Mouse (Mus musculus) kidney, postnatal 36 days (tissue): ENCODE results near the gene Fut9.

Experiments used
- DNase-seq, 2 experiments: peaks; one replicate each; pipeline ENCODE4 v3.0.0; 2021 to 2022; ENCODE audit warnings: mixed read lengths in 2 of 2

Gene Fut9

DNA sequence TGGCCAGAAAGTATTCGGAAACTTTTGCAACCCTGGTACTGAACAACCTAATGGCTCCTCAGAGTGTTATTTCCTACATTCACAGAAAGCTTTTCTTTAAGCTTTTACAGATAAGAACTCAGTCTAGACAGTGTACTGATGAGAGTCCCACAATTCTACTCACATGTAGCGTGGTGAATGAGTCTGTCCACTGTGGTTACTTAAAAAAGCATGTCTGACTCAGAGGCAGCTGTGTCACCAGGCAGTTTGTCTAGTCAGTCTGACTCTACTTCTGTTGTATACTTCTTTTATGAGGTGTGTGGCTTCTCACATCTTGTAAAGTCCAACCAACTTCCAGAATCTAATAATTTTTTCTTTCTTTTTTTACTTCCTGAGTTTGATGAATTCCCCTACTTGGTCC, 154.5 kb downstream of the Fut9 start:
- no peak for DNase-seq

GRCm38 (mm10) chr4:25641993-25642392, 158.1 kb downstream of the Fut9 start:
- no peak for DNase-seq

- DNase-seq: peak in 1 of 2 experiments; percentile 31
Measured at GRCm38 (mm10) chr4:25633262-25633661, 166.8 kb downstream of the Fut9 start.

GRCm38 (mm10) chr4:25628113-25628512, 171.9 kb downstream of the Fut9 start:
- no peak for DNase-seq

GRCm38 (mm10) chr4:25627467-25627866, 172.6 kb downstream of the Fut9 start:
- DNase-seq: no peak

DNA sequence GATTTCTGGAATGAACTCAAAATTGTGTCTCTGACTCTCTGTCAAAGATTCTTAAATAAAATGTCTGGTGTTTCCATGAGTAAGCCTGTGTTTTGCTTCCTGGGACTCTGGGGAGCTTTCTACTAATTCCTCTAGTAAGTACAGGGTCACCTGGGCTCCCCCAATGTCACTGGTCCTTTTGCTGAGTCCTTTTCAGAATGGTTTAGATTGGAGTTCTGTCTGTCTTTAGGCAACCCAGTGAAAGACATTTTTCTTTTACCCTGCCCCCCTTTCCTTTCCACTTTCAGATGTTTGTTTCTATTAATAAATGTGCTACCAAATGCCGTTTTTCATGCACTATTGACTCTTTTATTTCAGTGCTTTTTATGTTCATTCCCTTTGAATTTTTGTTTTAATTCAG, 173.0 kb downstream of the Fut9 start:
- no peak for DNase-seq

- no peak for DNase-seq
Measured at GRCm38 (mm10) chr4:25623176-25623575, 176.9 kb downstream of the Fut9 start.

DNA sequence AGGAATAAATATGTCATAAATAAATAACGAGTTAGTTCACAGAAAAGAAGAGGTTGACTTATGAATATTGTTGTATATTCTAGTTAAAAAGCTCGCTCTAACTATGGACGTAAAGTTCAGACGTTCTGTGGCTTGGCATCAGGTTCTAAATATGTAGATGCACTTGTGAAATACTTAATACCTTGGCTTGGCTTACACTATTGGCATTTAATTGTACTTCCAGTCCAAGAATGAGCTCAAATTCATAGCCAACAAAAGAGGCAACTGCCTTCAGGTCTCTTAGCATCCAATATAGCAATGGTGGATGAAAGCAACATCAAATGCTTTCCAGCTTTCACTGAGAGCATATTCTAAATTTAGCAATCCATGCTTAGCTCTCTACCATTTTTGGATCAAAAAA, 182.7 kb downstream of the Fut9 start:
- DNase-seq: no peak

- no peak for DNase-seq
Measured at GRCm38 (mm10) chr4:25613426-25613825, 186.6 kb downstream of the Fut9 start.

DNA sequence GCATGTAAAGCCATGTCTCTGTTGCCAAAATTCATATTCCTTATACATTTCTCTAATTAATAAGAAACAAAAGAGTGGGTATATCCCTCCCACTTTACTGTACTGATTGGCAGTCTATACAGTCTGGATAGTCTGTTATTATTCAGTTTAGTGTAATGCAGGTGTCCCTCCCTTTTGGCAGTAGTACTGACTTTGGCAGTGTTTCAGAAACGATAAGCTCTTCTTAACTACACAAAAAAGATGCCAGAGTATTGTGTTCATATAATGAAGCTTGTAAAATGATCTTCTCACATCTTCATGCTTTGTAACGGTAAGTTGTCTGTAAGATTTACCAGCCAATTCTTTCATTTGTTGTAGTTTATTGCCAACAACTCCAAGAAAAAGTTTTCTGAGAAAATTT, 189.6 kb downstream of the Fut9 start:
- no peak for DNase-seq

DNA sequence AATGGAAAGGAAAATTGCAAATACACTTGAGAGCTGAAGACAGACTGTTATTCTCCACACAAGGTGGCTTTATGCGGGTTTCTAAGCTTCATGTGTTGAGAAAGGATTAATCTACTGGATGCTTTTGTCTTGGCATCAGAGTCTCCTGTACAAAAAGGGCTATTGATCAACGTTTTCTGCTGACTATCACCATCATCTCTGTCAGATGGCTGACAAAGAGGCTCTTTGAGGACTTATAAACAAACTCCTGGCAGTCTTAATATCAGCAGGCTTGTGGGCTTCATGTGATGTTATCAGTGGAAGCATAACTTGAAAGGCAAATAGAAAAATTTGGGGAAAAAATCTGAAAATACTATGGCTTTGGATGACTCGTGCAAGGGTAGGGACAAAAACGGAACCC, 206.8 kb downstream of the Fut9 start:
- DNase-seq: no peak
